Comparison of ENCODE assay signal across 19 mouse cellular contexts in genomic region chr11:94441752-94442151, GRCm38 (mm10). TPM values are rescaled to one million over a fixed set of nuclear protein-coding genes. Genes with fewer than 3 reads are reported as not detected.
DNase-seq lines count a peak whose midpoint lies in the region; ATAC-seq and TF ChIP-seq lines count a peak whose summit lies in the region.
"Had no signal": no experiment of that assay in that cellular context is flagged by ENCODE, and none has a peak within 500 bp of the region (broad histone marks: within the 10 kb centered on the region; RNA-seq: fewer than 3 reads in every experiment).

No protein-coding gene starts in this region.

- ATAC-seq in heart, embryonic 14.5 days (ENCODE audit: insufficient number of reproducible peaks, insufficient read depth, low FRiP score, low read depth) = no peak
- ATAC-seq in hindbrain, embryonic 13.5 days (ENCODE audit: low FRiP score) = no peak
- ATAC-seq in limb, embryonic 13.5 days (ENCODE audit: low FRiP score, low read depth) = no peak
- no peak for ATAC-seq in midbrain, postnatal 0 days (ENCODE audit: low FRiP score)
- ATAC-seq: CD4-positive, CD25-positive, alpha-beta regulatory T cell, adult 4 months had no signal

- no peak for DNase-seq in heart, postnatal 25 days (ENCODE audit: low spot score)
- DNase-seq in midbrain, postnatal 0 days (ENCODE audit: low spot score) = no peak
- DNase-seq in urinary bladder, postnatal 10 days (ENCODE audit: low spot score) = no peak
- DNase-seq in right cerebral cortex, adult 18-20 months = no peak
- DNase-seq: adrenal gland, postnatal 10 days; cerebellum, adult 2 months; gastrocnemius, postnatal 25 days; kidney, adult 11 months; kidney, postnatal 14 days; layer of hippocampus, adult 9-11 months; lung, postnatal 10 days; right cerebral cortex, postnatal 14 days had no signal

- intact Hi-C loops in heart, postnatal 25 days (cut with DNase I) = no loop called here

- H3K4me3 ChIP-seq in heart, embryonic 14.5 days (ENCODE audit: control insufficient read depth in 1 of 2, insufficient read depth in 1 of 2, low read depth in 1 of 2, low read length in 2 of 2) = no peak overlapping the region
- H3K4me3 ChIP-seq in hindbrain, embryonic 13.5 days = no peak overlapping the region
- H3K4me3 ChIP-seq in limb, embryonic 13.5 days = no peak overlapping the region
- no peak overlapping the region for H3K4me3 ChIP-seq in midbrain, postnatal 0 days (ENCODE audit: low read depth, low read length)
- H3K4me3 ChIP-seq: embryonic facial prominence, embryonic 15.5 days; liver, embryonic 15.5 days; megakaryocyte, embryonic 14.5 days had no signal

- no peaks in the 10 kb centered on the region for H3K27me3 ChIP-seq in heart, embryonic 14.5 days (ENCODE audit: control insufficient read depth, insufficient read depth, low read length)
- no peaks in the 10 kb centered on the region for H3K27me3 ChIP-seq in hindbrain, embryonic 13.5 days
- no peaks in the 10 kb centered on the region for H3K27me3 ChIP-seq in limb, embryonic 13.5 days
- H3K27me3 ChIP-seq in midbrain, postnatal 0 days (ENCODE audit: insufficient read depth, low read length) = no peaks in the 10 kb centered on the region
- H3K27me3 ChIP-seq: embryonic facial prominence, embryonic 15.5 days had no signal

- H3K4me1 ChIP-seq in heart, embryonic 14.5 days (ENCODE audit: control insufficient read depth in 2 of 2, insufficient read depth in 2 of 2, low read length in 2 of 2) = peaks cover 14 to 22% of the 10 kb centered on the region in 2 experiments
- peaks cover 74% of the 10 kb centered on the region for H3K4me1 ChIP-seq in hindbrain, embryonic 13.5 days (replicated peaks)
- peaks cover 56% of the 10 kb centered on the region for H3K4me1 ChIP-seq in limb, embryonic 13.5 days
- peaks cover 11% of the 10 kb centered on the region; the same call in 1 of the 2 replicates for H3K4me1 ChIP-seq in midbrain, postnatal 0 days (ENCODE audit: insufficient read depth, low read length)
- H3K4me1 ChIP-seq: liver, embryonic 15.5 days; megakaryocyte, embryonic 14.5 days had no signal

- H3K36me3 ChIP-seq in heart, embryonic 14.5 days (ENCODE audit: control insufficient read depth, insufficient read depth, low read length) = no peaks in the 10 kb centered on the region
- H3K36me3 ChIP-seq in hindbrain, embryonic 13.5 days = peaks cover 32% of the 10 kb centered on the region
- peaks cover 69% of the 10 kb centered on the region for H3K36me3 ChIP-seq in limb, embryonic 13.5 days
- H3K36me3 ChIP-seq in midbrain, postnatal 0 days (ENCODE audit: insufficient read depth, low read length) = peaks cover 7% of the 10 kb centered on the region; the same call in 1 of the 2 replicates
- H3K36me3 ChIP-seq: liver, embryonic 15.5 days had no signal

- no peaks in the 10 kb centered on the region for H3K9me3 ChIP-seq in heart, embryonic 14.5 days (ENCODE audit: control insufficient read depth, low read length)
- H3K9me3 ChIP-seq in hindbrain, embryonic 13.5 days = no peaks in the 10 kb centered on the region
- H3K9me3 ChIP-seq in limb, embryonic 13.5 days = no peaks in the 10 kb centered on the region
- no peaks in the 10 kb centered on the region for H3K9me3 ChIP-seq in midbrain, postnatal 0 days (ENCODE audit: low read length)
- H3K9me3 ChIP-seq: embryonic facial prominence, embryonic 15.5 days; liver, embryonic 15.5 days; megakaryocyte, embryonic 14.5 days had no signal

- no peak overlapping the region for H3K4me2 ChIP-seq in heart, embryonic 14.5 days (ENCODE audit: low read length)
- H3K4me2 ChIP-seq in hindbrain, embryonic 13.5 days = no peak overlapping the region
- no peak overlapping the region for H3K4me2 ChIP-seq in limb, embryonic 13.5 days (replicated peaks)
- H3K4me2 ChIP-seq in midbrain, postnatal 0 days (ENCODE audit: low read depth, low read length, poor library complexity, severe bottlenecking) = no peak overlapping the region
- H3K4me2 ChIP-seq: embryonic facial prominence, embryonic 15.5 days; liver, embryonic 15.5 days had no signal

- no peak for TF ChIP-seq CTCF in midbrain, postnatal 0 days (IDR thresholded peaks at IDR 0.05)

- peak overlapping the region; percentile 29 to 59; a peak in 3 of 4 replicates for H3K27ac ChIP-seq in heart, embryonic 14.5 days (replicated peaks in 1 of 2; ENCODE audit: control insufficient read depth in 1 of 2, insufficient read depth in 1 of 2, low read depth in 2 of 2, low read length in 2 of 2)
- H3K27ac ChIP-seq in hindbrain, embryonic 13.5 days = peak overlapping the region; percentile 79
- peak overlapping the region; percentile 28; the same call in 1 of the 2 replicates for H3K27ac ChIP-seq in limb, embryonic 13.5 days
- H3K27ac ChIP-seq in midbrain, postnatal 0 days (ENCODE audit: low read depth, low read length) = peak overlapping the region; percentile 58
- H3K27ac ChIP-seq: embryonic facial prominence, embryonic 15.5 days; liver, embryonic 15.5 days had no signal

- no peak overlapping the region for H3K9ac ChIP-seq in heart, embryonic 14.5 days (ENCODE audit: low read length)
- no peak overlapping the region for H3K9ac ChIP-seq in hindbrain, embryonic 13.5 days
- no peak overlapping the region; the same call in 1 of the 2 replicates for H3K9ac ChIP-seq in limb, embryonic 13.5 days
- H3K9ac ChIP-seq in midbrain, postnatal 0 days (replicated peaks; ENCODE audit: low read length, poor library complexity, severe bottlenecking) = no peak overlapping the region
- H3K9ac ChIP-seq: embryonic facial prominence, embryonic 15.5 days; liver, embryonic 15.5 days had no signal

- 44% methylated on average over 9 of the region's 9 CpGs for WGBS in heart, embryonic 14.5 days
- 59% methylated on average over 9 of the region's 9 CpGs for WGBS in hindbrain, embryonic 13.5 days
- WGBS in limb, embryonic 13.5 days = 54% methylated on average over 9 of the region's 9 CpGs
- 63% methylated on average over 9 of the region's 9 CpGs for WGBS in midbrain, postnatal 0 days

RNA-seq across cellular contexts. Expression of gene Cacna1g, which starts 32.2 kb away (rescaled TPM):
- 7.7 TPM in 2 replicates for polyA plus RNA-seq in heart, embryonic 14.5 days (2014; fragmentation: Nextera tagmentation; extraction: Ambion mirVana)
- total RNA-seq in heart, postnatal 25 days (2021) = 10 to 100 TPM; 15.4 to 21.5 TPM
- 13.6 and 14.2 TPM in 2 replicates for polyA plus RNA-seq in hindbrain, embryonic 13.5 days (2015; fragmentation: Nextera tagmentation; extraction: Ambion mirVana)
- polyA plus RNA-seq in limb, embryonic 13.5 days (2015; fragmentation: Nextera tagmentation; extraction: Ambion mirVana) = 25.9 and 32.7 TPM in 2 replicates
- 94.6 and 131 TPM in 2 replicates for total RNA-seq in midbrain, postnatal 0 days (2014; rRNA removed)
- 13.0 and 13.2 TPM in 2 replicates for polyA plus RNA-seq in midbrain, postnatal 0 days (2015; fragmentation: Nextera tagmentation; extraction: Ambion mirVana)
- polyA plus RNA-seq: CD4-positive, CD25-positive, alpha-beta regulatory T cell, adult 4 months had no signal

RNA-seq across cellular contexts. Expression of gene Spata20, which starts 44.2 kb away (rescaled TPM):
- not detected in 2 replicates for polyA plus RNA-seq in heart, embryonic 14.5 days (2014; fragmentation: Nextera tagmentation; extraction: Ambion mirVana)
- total RNA-seq in heart, postnatal 25 days (2021) = under 1 TPM; 0.34 to 0.42 TPM
- 0.17 and 0.56 TPM in 2 replicates for polyA plus RNA-seq in hindbrain, embryonic 13.5 days (2015; fragmentation: Nextera tagmentation; extraction: Ambion mirVana)
- polyA plus RNA-seq in limb, embryonic 13.5 days (2015; fragmentation: Nextera tagmentation; extraction: Ambion mirVana) = 0.20 TPM in 2 replicates
- 0.93 and 6.5 TPM in 2 replicates for total RNA-seq in midbrain, postnatal 0 days (2014; rRNA removed)
- 1.2 and 1.3 TPM in 2 replicates for polyA plus RNA-seq in midbrain, postnatal 0 days (2015; fragmentation: Nextera tagmentation; extraction: Ambion mirVana)
- total RNA-seq: adrenal gland, postnatal 10 days; gastrocnemius, postnatal 25 days had no signal
- polyA plus RNA-seq: CD4-positive, CD25-positive, alpha-beta regulatory T cell, adult 4 months; liver, embryonic 15.5 days had no signal

RNA-seq across cellular contexts. Expression of gene Abcc3, which starts 49.0 kb away (rescaled TPM):
- polyA plus RNA-seq in heart, embryonic 14.5 days (2014; fragmentation: Nextera tagmentation; extraction: Ambion mirVana) = 0.49 and 1.2 TPM in 2 replicates
- 1 to 10 TPM; 2.0 to 2.7 TPM for total RNA-seq in heart, postnatal 25 days (2021)
- polyA plus RNA-seq in hindbrain, embryonic 13.5 days (2015; fragmentation: Nextera tagmentation; extraction: Ambion mirVana) = 0.50 and 0.77 TPM in 2 replicates
- polyA plus RNA-seq in limb, embryonic 13.5 days (2015; fragmentation: Nextera tagmentation; extraction: Ambion mirVana) = 0.59 and 1.1 TPM in 2 replicates
- 1.7 and 3.6 TPM in 2 replicates for total RNA-seq in midbrain, postnatal 0 days (2014; rRNA removed)
- 0.72 and 0.99 TPM in 2 replicates for polyA plus RNA-seq in midbrain, postnatal 0 days (2015; fragmentation: Nextera tagmentation; extraction: Ambion mirVana)

RNA-seq across cellular contexts. Expression of gene Epn3, which starts 58.0 kb away (rescaled TPM):
- polyA plus RNA-seq in heart, embryonic 14.5 days (2014; fragmentation: Nextera tagmentation; extraction: Ambion mirVana) = 11.4 TPM in 2 replicates
- 10 to 100 TPM; 26.7 to 29.7 TPM for total RNA-seq in heart, postnatal 25 days (2021)
- polyA plus RNA-seq in hindbrain, embryonic 13.5 days (2015; fragmentation: Nextera tagmentation; extraction: Ambion mirVana) = 0.44 and 0.90 TPM in 2 replicates
- 3.1 TPM in 2 replicates for polyA plus RNA-seq in limb, embryonic 13.5 days (2015; fragmentation: Nextera tagmentation; extraction: Ambion mirVana)
- 1.1 and 5.0 TPM in 2 replicates for total RNA-seq in midbrain, postnatal 0 days (2014; rRNA removed)
- polyA plus RNA-seq in midbrain, postnatal 0 days (2015; fragmentation: Nextera tagmentation; extraction: Ambion mirVana) = 0.92 and 1.4 TPM in 2 replicates
- polyA plus RNA-seq: CD4-positive, CD25-positive, alpha-beta regulatory T cell, adult 4 months had no signal

Comparison
In these comparisons a context has a peak if more than half of its experiments do, and no peak if none do; other contexts are left out.
1. H3K27ac ChIP-seq: peak in every context shown above with its lines; median percentile 79 in hindbrain, embryonic 13.5 days; 58 in midbrain, postnatal 0 days; 44 in heart, embryonic 14.5 days; 28 in limb, embryonic 13.5 days.